Mouse (Mus musculus) spleen, adult 2 months (tissue): Measurements from ENCODE around the gene Gm12185. TPM values are rescaled to one million over a fixed set of nuclear protein-coding genes. Genes with fewer than 3 reads are reported as not detected.
"Not testable (repeated sequence)": the region's sequence is repeated elsewhere in the genome, so short reads cannot be mapped to it uniquely, and the experiment has no call there.

ENCODE experiments used
- DNase-seq, 2 experiments: peaks; one replicate each; pipeline versions ENCODE4 v3.0.0 to v3.0.0-alpha.2; 2012 to 2021; ENCODE audit warnings: low spot score in 2 of 2, low read depth in 1 of 2
- H3K27ac ChIP-seq: fragments of 200-500 bp; 2 replicates; pipeline ENCODE4 v1.5.1; 2012; ENCODE audit warnings: low read length, inconsistent platforms; ENCODE audit not compliant: insufficient read depth
- H3K27me3 ChIP-seq: fragments of 200-500 bp; 2 replicates; pipeline ENCODE4 v1.6.1; 2012; ENCODE audit warnings: mild to moderate bottlenecking, moderate library complexity, low read length, inconsistent platforms; ENCODE audit not compliant: control insufficient read depth, insufficient read depth
- H3K36me3 ChIP-seq: fragments of 200-500 bp; 2 replicates; pipeline ENCODE4 v1.6.1; 2012; ENCODE audit warnings: mild to moderate bottlenecking, low read length, inconsistent platforms; ENCODE audit not compliant: control insufficient read depth, insufficient read depth
- H3K4me1 ChIP-seq: fragments of 200-500 bp; 2 replicates; pipeline ENCODE4 v1.6.1; 2011; ENCODE audit warnings: inconsistent platforms; ENCODE audit not compliant: control insufficient read depth, insufficient read depth, insufficient read length
- H3K4me3 ChIP-seq: fragments of 200-500 bp; 2 replicates; pipeline ENCODE4 v1.5.1; 2011; ENCODE audit warnings: mild to moderate bottlenecking, inconsistent platforms; ENCODE audit not compliant: insufficient read depth, insufficient read length; ENCODE audit errors: extremely low read depth
- CTCF ChIP-seq: fragments of 200-500 bp; IDR thresholded peaks from 2 replicates; pipeline ENCODE4 v1.5.1; 2011; ENCODE audit warnings: mild to moderate bottlenecking, inconsistent platforms; ENCODE audit not compliant: insufficient read depth, insufficient read length, insufficient replicate concordance; ENCODE audit errors: extremely low read depth
- POLR2A ChIP-seq: fragments of 200-500 bp; IDR thresholded peaks from 2 replicates; pipeline ENCODE4 v1.6.1; 2011; ENCODE audit warnings: low read depth, low read length, inconsistent platforms
- WGBS: fragments of 180-500 bp; shearing (Covaris S2); methylation state at CpG from one replicate; pipeline ENCODE4 v1.1.7; 2018; 5-methylcytosine and 5-hydroxymethylcytosine counted together
- polyA plus RNA-seq: library from polyadenylated mRNA; depleted of rRNA; stranded (reverse); fragments of >200 nt; gene quantifications from 2 replicates; pipeline ENCODE4 v1.2.3, GENCODE M21; 2012

Gm12185 gene
- polyA plus RNA-seq, 1 experiment: 0.23 TPM

GRCm38 (mm10) chr11:48876680-48877079, 115.3 kb downstream of the Gm12185 start:
- Histone ChIP-seq H3K4me3 (no peak overlapping the region), H3K36me3 (no peaks in the 10 kb centered on the region), H3K27ac (no peak overlapping the region), H3K27me3 (no peaks in the 10 kb centered on the region), H3K4me1 (peaks cover 7% of the 10 kb centered on the region; the same call in 1 of the 2 replicates)
- 100% methylated on average over 1 of the region's 1 CpGs for WGBS
- DNase-seq: no peak
- no peak for TF ChIP-seq CTCF
- TF ChIP-seq POLR2A: no peak

DNA sequence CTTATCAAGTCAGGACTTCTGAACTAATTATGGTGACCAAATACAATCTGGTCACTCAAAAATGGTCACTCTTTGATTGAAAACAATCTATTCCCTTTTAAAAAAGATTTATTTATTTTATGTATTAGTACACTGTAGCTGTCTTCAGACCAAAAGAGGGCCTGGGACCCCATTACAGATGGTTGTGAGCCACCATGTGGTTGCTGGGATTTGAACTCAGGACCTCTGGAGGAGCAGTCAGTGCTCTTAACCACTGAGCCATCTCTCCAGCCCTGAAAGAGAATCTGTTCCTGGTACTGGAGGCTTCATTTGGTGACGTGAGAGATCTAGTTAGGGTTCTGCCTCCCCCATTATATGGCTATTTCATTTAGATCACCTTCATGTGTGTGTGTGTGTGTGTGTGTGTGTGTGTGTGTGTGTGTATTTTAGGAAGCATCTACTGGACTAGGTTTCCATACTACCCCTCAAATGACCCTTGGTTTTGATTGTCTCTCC, 116.6 kb downstream of the Gm12185 start:
- WGBS: 94% methylated on average over 1 of the region's 1 CpGs
- H3K4me3 ChIP-seq, DNase-seq, H3K36me3 ChIP-seq, H3K27ac ChIP-seq, H3K4me1 ChIP-seq, H3K27me3 ChIP-seq: not testable (repeated sequence)

DNA sequence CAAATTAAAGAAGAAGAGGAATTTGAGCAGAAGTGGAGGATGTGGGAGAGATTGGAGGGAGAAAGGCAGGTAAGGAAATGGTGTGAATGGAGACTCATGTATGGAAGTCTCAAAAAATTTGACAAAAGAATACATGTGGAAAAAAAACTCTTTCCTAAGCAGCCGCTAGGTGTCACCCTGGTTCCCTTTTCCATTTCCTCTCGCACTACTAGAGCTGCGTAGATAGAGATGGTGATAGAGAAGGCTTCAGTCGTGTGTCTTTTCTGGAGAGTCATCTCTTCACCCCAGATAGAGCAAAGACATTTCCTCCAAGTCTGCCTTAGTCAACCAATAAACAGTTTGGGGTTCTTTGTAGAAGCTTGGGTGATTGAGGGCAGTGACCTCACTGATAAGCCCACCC, 117.6 kb downstream of the Gm12185 start:
- Histone ChIP-seq H3K27me3 (no peaks in the 10 kb centered on the region), H3K4me1 (peaks cover 7% of the 10 kb centered on the region; the same call in 1 of the 2 replicates), H3K4me3 (no peak overlapping the region), H3K27ac (no peak overlapping the region), H3K36me3 (no peaks in the 10 kb centered on the region)
- TF ChIP-seq CTCF: peak; percentile 43; the same call in 1 of the 2 replicates
- no peak for TF ChIP-seq POLR2A
- peak; percentile 65 for DNase-seq
- WGBS: under 1% methylated on average over 4 of the region's 4 CpGs

DNA sequence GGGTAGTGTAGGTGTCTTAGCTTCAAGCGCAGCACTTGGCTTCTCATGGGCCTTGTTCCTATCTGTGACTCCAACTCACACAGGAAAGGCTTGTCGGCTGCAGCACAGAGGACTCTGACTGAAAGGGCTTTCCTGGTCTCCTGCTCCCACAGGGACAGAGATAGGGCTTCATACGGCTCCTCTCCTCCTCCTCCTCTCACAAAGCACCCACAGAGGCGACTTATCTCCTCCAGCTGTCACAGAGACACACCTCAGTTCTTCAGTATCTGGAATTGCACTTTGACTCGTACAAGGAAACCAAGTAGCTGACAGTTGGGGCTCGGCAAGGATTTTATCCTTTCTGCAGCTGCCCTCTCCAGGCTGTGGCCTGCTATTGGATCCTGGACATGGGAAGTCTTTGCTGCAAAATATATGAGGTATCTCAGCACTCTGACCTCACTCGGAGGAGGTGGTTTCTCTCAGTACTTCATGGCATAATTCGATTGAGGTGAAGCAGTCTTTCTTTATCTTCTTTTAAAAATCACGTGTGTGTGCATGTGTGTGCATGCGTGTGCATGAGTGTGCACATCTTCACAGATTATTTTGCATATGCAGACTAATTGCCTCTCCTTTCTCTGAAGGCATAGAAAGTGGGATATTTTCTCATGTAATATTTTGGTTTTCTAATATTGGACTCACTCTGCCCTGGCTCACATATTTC, 118.3 kb downstream of the Gm12185 start:
- TF ChIP-seq POLR2A (no peak), CTCF (no peak)
- DNase-seq: no peak

DNA sequence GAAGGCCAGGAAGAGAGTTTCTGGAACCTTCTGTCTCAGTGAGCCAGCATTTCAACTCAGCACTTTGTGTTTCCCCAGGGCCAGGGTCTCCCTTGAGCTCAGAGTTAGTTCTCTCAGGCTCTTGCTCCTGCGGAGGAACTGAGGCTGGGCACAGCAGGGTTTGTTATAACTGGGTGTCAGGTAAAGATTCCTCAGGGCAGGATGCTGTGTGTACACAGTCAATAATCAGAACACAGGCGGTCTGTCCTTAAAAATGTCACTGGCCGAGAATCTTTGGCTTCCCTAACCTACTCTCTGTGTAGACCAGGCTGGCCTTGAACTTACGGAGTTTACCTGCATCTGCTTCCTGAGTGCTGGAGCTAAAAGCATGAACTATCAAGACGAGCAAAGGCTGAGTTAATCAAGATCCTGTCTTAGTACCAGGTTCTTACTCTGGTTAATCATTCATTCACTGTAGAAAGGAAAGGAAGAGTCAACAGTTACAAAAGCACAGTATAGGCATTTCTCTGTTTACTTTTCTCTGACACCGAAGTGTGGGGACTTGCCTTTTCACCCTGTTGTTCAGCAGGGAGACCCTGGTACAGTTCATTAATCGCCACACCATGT, 119.2 kb downstream of the Gm12185 start:
- DNase-seq: no peak
- Histone ChIP-seq H3K4me1 (peaks cover 7% of the 10 kb centered on the region; the same call in 1 of the 2 replicates), H3K27me3 (no peaks in the 10 kb centered on the region), H3K4me3 (no peak overlapping the region), H3K36me3 (0 out of 2 replicates have a peak, but pooled peaks cover 2% of the 10 kb centered on the region), H3K27ac (peak overlapping the region; percentile 97)
- WGBS: 67% methylated on average over 7 of the region's 7 CpGs
- TF ChIP-seq CTCF (no peak), POLR2A (no peak)

More for the DNA sequence above, 118.3 kb downstream of the Gm12185 start:
- 75% methylated on average over 10 of the region's 10 CpGs for WGBS
- H3K4me1 ChIP-seq: peaks cover 7% of the 10 kb centered on the region; the same call in 1 of the 2 replicates
- no peaks in the 10 kb centered on the region for H3K27me3 ChIP-seq
- H3K4me3 ChIP-seq: no peak overlapping the region
- no peaks in the 10 kb centered on the region for H3K36me3 ChIP-seq
- H3K27ac ChIP-seq: peak overlapping the region; percentile 97

- DNase-seq: no peak
- WGBS: under 1% methylated on average over 17 of the region's 17 CpGs
- peak overlapping the region; percentile 63 for H3K4me3 ChIP-seq
- no peak for TF ChIP-seq CTCF
- peak; percentile 34; the same call in 1 of the 2 replicates for TF ChIP-seq POLR2A
- peaks cover 4% of the 10 kb centered on the region for H3K36me3 ChIP-seq
- H3K27ac ChIP-seq: peak overlapping the region; percentile 97
- peaks cover 7% of the 10 kb centered on the region; the same call in 1 of the 2 replicates for H3K4me1 ChIP-seq
- no peaks in the 10 kb centered on the region for H3K27me3 ChIP-seq
These were observed 120.0 kb downstream of the Gm12185 start for GRCm38 (mm10) chr11:48871817-48872541.
